Mouse (Mus musculus): ENCODE measurements around the gene Grk6. TPM values are rescaled to one million over a fixed set of nuclear protein-coding genes. Genes with fewer than 3 reads are reported as not detected.

The Grk6 gene
- polyA plus RNA-seq, 1 experiment = 189 TPM

- Histone ChIP-seq H3K36me3 (ENCODE audit: control insufficient read depth, insufficient read depth, low read length) (no peaks in the 10 kb centered on the region), H3K4me3 (ENCODE audit: extremely low read depth, insufficient read depth, insufficient read length) (no peak overlapping the region), H3K27me3 (ENCODE audit: control insufficient read depth, insufficient read depth, low read length) (no peaks in the 10 kb centered on the region; the same call in 1 of the 2 replicates), H3K4me1 (ENCODE audit: control insufficient read depth, insufficient read depth, insufficient read length) (peaks cover 26% of the 10 kb centered on the region), H3K27ac (ENCODE audit: insufficient read depth, low read length) (no peak overlapping the region)
- no peak for DNase-seq (ENCODE audit: low read depth in 1 of 2, low spot score in 2 of 2)
- WGBS = 86% methylated on average over 8 of the region's 8 CpGs
- TF ChIP-seq POLR2A (IDR thresholded peaks at IDR 0.05; ENCODE audit: low read depth, low read length) (no peak), CTCF (IDR thresholded peaks at IDR 0.05; ENCODE audit: extremely low read depth, insufficient read depth, insufficient read length, insufficient replicate concordance) (no peak)
Observed at GRCm38 (mm10) chr13:55476256-55476655, 31.4 kb downstream of the Grk6 start.

GRCm38 (mm10) chr13:55477492-55477891 is 32.6 kb downstream of the Grk6 start:
- Histone ChIP-seq H3K36me3 (ENCODE audit: control insufficient read depth, insufficient read depth, low read length) (no peaks in the 10 kb centered on the region), H3K4me1 (ENCODE audit: control insufficient read depth, insufficient read depth, insufficient read length) (peaks cover 18% of the 10 kb centered on the region), H3K4me3 (ENCODE audit: extremely low read depth, insufficient read depth, insufficient read length) (no peak overlapping the region), H3K27me3 (ENCODE audit: control insufficient read depth, insufficient read depth, low read length) (no peaks in the 10 kb centered on the region), H3K27ac (ENCODE audit: insufficient read depth, low read length) (no peak overlapping the region)
- WGBS = 72% methylated on average over 16 of the region's 16 CpGs
- TF ChIP-seq CTCF (IDR thresholded peaks at IDR 0.05; ENCODE audit: extremely low read depth, insufficient read depth, insufficient read length, insufficient replicate concordance) = no peak
- no peak for DNase-seq (ENCODE audit: low read depth in 1 of 2, low spot score in 2 of 2)

GRCm38 (mm10) chr13:55478036-55478435 is 33.2 kb downstream of the Grk6 start:
- Histone ChIP-seq H3K4me3 (ENCODE audit: extremely low read depth, insufficient read depth, insufficient read length) (no peak overlapping the region), H3K36me3 (ENCODE audit: control insufficient read depth, insufficient read depth, low read length) (no peaks in the 10 kb centered on the region), H3K27me3 (ENCODE audit: control insufficient read depth, insufficient read depth, low read length) (no peaks in the 10 kb centered on the region), H3K27ac (ENCODE audit: insufficient read depth, low read length) (no peak overlapping the region), H3K4me1 (ENCODE audit: control insufficient read depth, insufficient read depth, insufficient read length) (peaks cover 15% of the 10 kb centered on the region)
- no peak for DNase-seq (ENCODE audit: low read depth in 1 of 2, low spot score in 2 of 2)
- 59% methylated on average over 5 of the region's 5 CpGs for WGBS
- TF ChIP-seq POLR2A (IDR thresholded peaks at IDR 0.05; ENCODE audit: low read depth, low read length) (no peak), CTCF (IDR thresholded peaks at IDR 0.05; ENCODE audit: extremely low read depth, insufficient read depth, insufficient read length, insufficient replicate concordance) (peak; percentile 37; the same call in 1 of the 2 replicates)

GRCm38 (mm10) chr13:55479008-55479407 is 34.1 kb downstream of the Grk6 start:
- 27% methylated on average over 7 of the region's 7 CpGs for WGBS
- Histone ChIP-seq H3K4me3 (ENCODE audit: extremely low read depth, insufficient read depth, insufficient read length) (no peak overlapping the region), H3K36me3 (ENCODE audit: control insufficient read depth, insufficient read depth, low read length) (no peaks in the 10 kb centered on the region), H3K27me3 (ENCODE audit: control insufficient read depth, insufficient read depth, low read length) (no peaks in the 10 kb centered on the region), H3K4me1 (ENCODE audit: control insufficient read depth, insufficient read depth, insufficient read length) (peaks cover 15% of the 10 kb centered on the region), H3K27ac (ENCODE audit: insufficient read depth, low read length) (no peak overlapping the region)
- TF ChIP-seq POLR2A (IDR thresholded peaks at IDR 0.05; ENCODE audit: low read depth, low read length) (no peak), CTCF (IDR thresholded peaks at IDR 0.05; ENCODE audit: extremely low read depth, insufficient read depth, insufficient read length, insufficient replicate concordance) (no peak)
- peak; percentile 39 to 55 for DNase-seq (ENCODE audit: low read depth in 1 of 2, low spot score in 2 of 2)

GRCm38 (mm10) chr13:55479929-55480328 is 35.1 kb downstream of the Grk6 start:
- Histone ChIP-seq H3K27ac (ENCODE audit: insufficient read depth, low read length) (no peak overlapping the region), H3K4me1 (ENCODE audit: control insufficient read depth, insufficient read depth, insufficient read length) (peaks cover 10% of the 10 kb centered on the region), H3K4me3 (ENCODE audit: extremely low read depth, insufficient read depth, insufficient read length) (no peak overlapping the region), H3K27me3 (ENCODE audit: control insufficient read depth, insufficient read depth, low read length) (no peaks in the 10 kb centered on the region), H3K36me3 (ENCODE audit: control insufficient read depth, insufficient read depth, low read length) (no peaks in the 10 kb centered on the region)
- TF ChIP-seq POLR2A (IDR thresholded peaks at IDR 0.05; ENCODE audit: low read depth, low read length) (no peak), CTCF (IDR thresholded peaks at IDR 0.05; ENCODE audit: extremely low read depth, insufficient read depth, insufficient read length, insufficient replicate concordance) (no peak)
- DNase-seq (ENCODE audit: low read depth in 1 of 2, low spot score in 2 of 2) = no peak

- no peak for DNase-seq (ENCODE audit: low read depth in 1 of 2, low spot score in 2 of 2)
- H3K36me3 ChIP-seq (ENCODE audit: control insufficient read depth, insufficient read depth, low read length) = no peaks in the 10 kb centered on the region
- peak overlapping the region; percentile 31; the same call in 1 of the 2 replicates for H3K27ac ChIP-seq (ENCODE audit: insufficient read depth, low read length)
- WGBS = 82% methylated on average over 7 of the region's 7 CpGs
- TF ChIP-seq POLR2A (IDR thresholded peaks at IDR 0.05; ENCODE audit: low read depth, low read length) (no peak), CTCF (IDR thresholded peaks at IDR 0.05; ENCODE audit: extremely low read depth, insufficient read depth, insufficient read length, insufficient replicate concordance) (no peak)
- H3K4me3 ChIP-seq (ENCODE audit: extremely low read depth, insufficient read depth, insufficient read length) = no peak overlapping the region
- peaks cover 11% of the 10 kb centered on the region for H3K27me3 ChIP-seq (ENCODE audit: control insufficient read depth, insufficient read depth, low read length)
- peaks cover 12% of the 10 kb centered on the region for H3K4me1 ChIP-seq (ENCODE audit: control insufficient read depth, insufficient read depth, insufficient read length)
Observed at GRCm38 (mm10) chr13:55482542-55482941, 37.7 kb downstream of the Grk6 start.

DNA sequence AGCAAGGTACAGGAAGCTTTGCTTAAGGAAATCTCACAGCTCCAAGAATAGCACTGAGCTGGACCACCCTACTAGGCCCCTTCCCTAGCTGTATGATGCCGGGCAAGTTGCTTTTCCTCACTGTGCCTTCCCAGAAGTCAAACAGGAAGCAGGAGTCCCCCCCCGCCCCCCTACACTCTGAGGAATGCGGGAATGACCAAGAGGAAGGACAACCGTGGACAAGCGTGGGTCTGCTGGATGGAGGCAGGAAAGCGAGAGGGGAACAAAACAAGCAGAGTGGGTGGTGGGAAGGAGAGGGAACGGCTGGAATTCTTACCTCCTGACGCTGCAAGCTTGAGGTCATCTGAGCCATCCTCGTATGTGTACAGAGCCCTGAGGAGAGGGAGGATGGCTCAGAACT is 38.2 kb downstream of the Grk6 start:
- TF ChIP-seq CTCF (IDR thresholded peaks at IDR 0.05; ENCODE audit: extremely low read depth, insufficient read depth, insufficient read length, insufficient replicate concordance) (no peak), POLR2A (IDR thresholded peaks at IDR 0.05; ENCODE audit: low read depth, low read length) (no peak)
- Histone ChIP-seq H3K27me3 (ENCODE audit: control insufficient read depth, insufficient read depth, low read length) (peaks cover 16% of the 10 kb centered on the region), H3K27ac (ENCODE audit: insufficient read depth, low read length) (peak overlapping the region; percentile 31; the same call in 1 of the 2 replicates), H3K4me1 (ENCODE audit: control insufficient read depth, insufficient read depth, insufficient read length) (peaks cover 15% of the 10 kb centered on the region), H3K36me3 (ENCODE audit: control insufficient read depth, insufficient read depth, low read length) (no peaks in the 10 kb centered on the region), H3K4me3 (ENCODE audit: extremely low read depth, insufficient read depth, insufficient read length) (no peak overlapping the region)
- WGBS = 77% methylated on average over 9 of the region's 9 CpGs
- DNase-seq (ENCODE audit: low read depth in 1 of 2, low spot score in 2 of 2) = no peak
